Comparison of ENCODE assay signal across 8 mouse cellular contexts in genomic region chr11:117081165-117082064, GRCm38 (mm10). TPM values are rescaled to one million over a fixed set of nuclear protein-coding genes. Genes with fewer than 3 reads are reported as not detected.
DNase-seq lines count a peak whose midpoint lies in the region; ATAC-seq and TF ChIP-seq lines count a peak whose summit lies in the region.

No protein-coding gene starts in this region.

- in situ Hi-C loops in CH12.LX (cut with MboI; ENCODE audit: low pct_ligation_motif_present, low pct_unique_long_range_greater_than_20kb, low sequenced_read_pairs) = loop anchor here (5.0 kb wide), 1 partner anchor 36 kb away; the partner anchor contains the start of gene Sec14l1

- 36% methylated on average over 16 of the region's 16 CpGs for WGBS in forebrain, embryonic 11.5 days
- WGBS in heart, embryonic 15.5 days = 20% methylated on average over 16 of the region's 16 CpGs
- WGBS in liver, embryonic 14.5 days (ENCODE audit: insufficient replicate concordance) = 20% methylated on average over 16 of the region's 16 CpGs
- WGBS in stomach, embryonic 15.5 days = 27% methylated on average over 16 of the region's 16 CpGs

- dilution Hi-C loops in CH12.LX (cut with MboI; ENCODE audit: extremely low pct_ligation_motif_present, extremely low pct_unique_long_range_greater_than_20kb, low sequenced_read_pairs) = no loop called here

- no peak overlapping the region for H3K4me3 ChIP-seq in CH12.LX (replicated peaks in 1 of 3; ENCODE audit: low read depth in 2 of 3, low read length in 2 of 3, poor library complexity in 1 of 3)
- no peak overlapping the region for H3K4me3 ChIP-seq in forebrain, embryonic 11.5 days (ENCODE audit: low read depth, low read length)
- H3K4me3 ChIP-seq in heart, embryonic 15.5 days = no peak overlapping the region
- no peak overlapping the region for H3K4me3 ChIP-seq in liver, embryonic 14.5 days (ENCODE audit: insufficient read depth in 1 of 2, low read depth in 2 of 2, low read length in 2 of 2)
- no peak overlapping the region for H3K4me3 ChIP-seq in stomach, embryonic 15.5 days (replicated peaks)

- no peak; the same call in 1 of the 2 replicates for TF ChIP-seq POLR2A in CH12.LX (IDR thresholded peaks at IDR 0.05; ENCODE audit: low read depth, low read length)

- no peak for TF ChIP-seq EP300 in CH12.LX (IDR thresholded peaks at IDR 0.05; ENCODE audit: low read length)
- TF ChIP-seq EP300 in liver, embryonic 14.5 days (IDR thresholded peaks at IDR 0.05; ENCODE audit: low read depth) = peak; percentile 4; the same call in 1 of the 2 replicates

- no peaks in the 10 kb centered on the region for H3K27me3 ChIP-seq in CH12.LX (replicated peaks)
- H3K27me3 ChIP-seq in forebrain, embryonic 11.5 days (ENCODE audit: control insufficient read depth, insufficient read depth, low read length) = no peaks in the 10 kb centered on the region
- no peaks in the 10 kb centered on the region for H3K27me3 ChIP-seq in heart, embryonic 15.5 days
- H3K27me3 ChIP-seq in liver, embryonic 14.5 days (ENCODE audit: control insufficient read depth, insufficient read depth, low read length) = no peaks in the 10 kb centered on the region
- H3K27me3 ChIP-seq in stomach, embryonic 15.5 days (replicated peaks) = no peaks in the 10 kb centered on the region

- peaks cover 11 to 46% of the 10 kb centered on the region in 2 experiments for H3K4me1 ChIP-seq in CH12.LX (ENCODE audit: control insufficient read depth in 1 of 2, insufficient read depth in 2 of 2)
- H3K4me1 ChIP-seq in forebrain, embryonic 11.5 days (replicated peaks; ENCODE audit: control insufficient read depth, insufficient read depth, low read length) = peaks cover 8% of the 10 kb centered on the region
- peaks cover 50% of the 10 kb centered on the region for H3K4me1 ChIP-seq in heart, embryonic 15.5 days (replicated peaks)
- peaks cover 12 to 29% of the 10 kb centered on the region in 2 experiments for H3K4me1 ChIP-seq in liver, embryonic 14.5 days (replicated peaks; ENCODE audit: control insufficient read depth in 2 of 2, insufficient read depth in 2 of 2, low read length in 1 of 2)
- H3K4me1 ChIP-seq in stomach, embryonic 15.5 days = peaks cover 40% of the 10 kb centered on the region

- DNase-seq in CH12.LX (ENCODE audit: extremely low read depth) = peak; percentile 86
- DNase-seq in c-Kit-positive CD71-negative TER-119-negative erythroid progenitor cells, embryonic 14.5 days (ENCODE audit: low read depth) = peak; percentile 65
- DNase-seq in forebrain, embryonic 11.5 days (ENCODE audit: low spot score) = peak; percentile 77
- DNase-seq in kidney, postnatal 14 days = peak; percentile 89
- DNase-seq in liver, embryonic 14.5 days (ENCODE audit: low read depth in 3 of 3, low spot score in 3 of 3) = peak; percentile 54 to 62 (median 59)
- peak; percentile 76 for DNase-seq in neural tube, embryonic 10.5 days (ENCODE audit: extremely low spot score, low spot score)

- H3K79me2 ChIP-seq in CH12.LX (replicated peaks; ENCODE audit: control insufficient read depth, extremely low read depth, insufficient read depth, poor library complexity, severe bottlenecking) = peaks cover 26% of the 10 kb centered on the region

- ATAC-seq in forebrain, embryonic 11.5 days (replicated peaks; ENCODE audit: low FRiP score) = peak; percentile 55; the same call in 1 of the 2 replicates
- ATAC-seq in heart, embryonic 15.5 days (replicated peaks; ENCODE audit: insufficient number of reproducible peaks, insufficient read depth, low FRiP score, low read depth) = peak; percentile 85
- ATAC-seq in liver, embryonic 14.5 days (ENCODE audit: insufficient read depth) = peak; percentile 49
- peak; percentile 67 for ATAC-seq in stomach, embryonic 15.5 days (ENCODE audit: insufficient read depth, low FRiP score, low read depth)

- peak; percentile 91 to 96 for TF ChIP-seq CTCF in CH12.LX (conservative IDR thresholded peaks at IDR 0.05 in 1 of 2, IDR thresholded peaks at IDR 0.05 in 1 of 2; ENCODE audit: low read depth in 2 of 2, low read length in 2 of 2)
- TF ChIP-seq CTCF in liver, embryonic 14.5 days (IDR thresholded peaks at IDR 0.05; ENCODE audit: low read depth) = peak; percentile 92

- H3K9me3 ChIP-seq in CH12.LX (replicated peaks; ENCODE audit: low read length) = no peaks in the 10 kb centered on the region
- H3K9me3 ChIP-seq in forebrain, embryonic 11.5 days (ENCODE audit: control insufficient read depth, low read length) = no peaks in the 10 kb centered on the region
- no peaks in the 10 kb centered on the region for H3K9me3 ChIP-seq in heart, embryonic 15.5 days (replicated peaks)
- no peaks in the 10 kb centered on the region for H3K9me3 ChIP-seq in liver, embryonic 14.5 days (ENCODE audit: control insufficient read depth, low read length)
- H3K9me3 ChIP-seq in stomach, embryonic 15.5 days = no peaks in the 10 kb centered on the region

- no peak overlapping the region for H3K4me2 ChIP-seq in CH12.LX (ENCODE audit: insufficient read depth, low read depth, poor library complexity, severe bottlenecking)
- H3K4me2 ChIP-seq in forebrain, embryonic 11.5 days (ENCODE audit: low read depth, low read length, severe bottlenecking) = no peak overlapping the region
- peak overlapping the region; percentile 12; the same call in 1 of the 2 replicates for H3K4me2 ChIP-seq in heart, embryonic 15.5 days
- peak overlapping the region; percentile 1; the same call in 1 of the 2 replicates for H3K4me2 ChIP-seq in liver, embryonic 14.5 days (ENCODE audit: low read depth)
- H3K4me2 ChIP-seq in stomach, embryonic 15.5 days = peak overlapping the region; percentile 32

- H3K36me3 ChIP-seq in CH12.LX (replicated peaks in 1 of 2; ENCODE audit: control insufficient read depth in 1 of 2, insufficient read depth in 1 of 2, low read length in 1 of 2) = peaks cover 58 to 81% of the 10 kb centered on the region in 2 experiments
- H3K36me3 ChIP-seq in forebrain, embryonic 11.5 days (ENCODE audit: control insufficient read depth, insufficient read depth, low read length) = peaks cover 10% of the 10 kb centered on the region
- H3K36me3 ChIP-seq in heart, embryonic 15.5 days = peaks cover 28% of the 10 kb centered on the region
- H3K36me3 ChIP-seq in liver, embryonic 14.5 days (replicated peaks; ENCODE audit: control insufficient read depth, insufficient read depth, low read depth) = peaks cover 21% of the 10 kb centered on the region
- peaks cover 24% of the 10 kb centered on the region for H3K36me3 ChIP-seq in stomach, embryonic 15.5 days

- no peak overlapping the region for H3K27ac ChIP-seq in CH12.LX (ENCODE audit: insufficient read depth, low read depth)
- no peak overlapping the region for H3K27ac ChIP-seq in forebrain, embryonic 11.5 days (ENCODE audit: low read depth, low read length)
- H3K27ac ChIP-seq in heart, embryonic 15.5 days = peak overlapping the region; percentile 84
- no peak overlapping the region for H3K27ac ChIP-seq in liver, embryonic 14.5 days
- H3K27ac ChIP-seq in stomach, embryonic 15.5 days = peak overlapping the region; percentile 82

- H3K9ac ChIP-seq in CH12.LX (ENCODE audit: insufficient read depth, low read depth) = no peak overlapping the region
- H3K9ac ChIP-seq in forebrain, embryonic 11.5 days (ENCODE audit: low read length) = no peak overlapping the region
- H3K9ac ChIP-seq in heart, embryonic 15.5 days = no peak overlapping the region
- H3K9ac ChIP-seq in liver, embryonic 14.5 days (replicated peaks) = no peak overlapping the region
- no peak overlapping the region for H3K9ac ChIP-seq in stomach, embryonic 15.5 days

- TF ChIP-seq RAD21 in CH12.LX (IDR thresholded peaks at IDR 0.05; ENCODE audit: low read depth, low read length) = peak; percentile 82

TF ChIP-seq in CH12.LX, 34 proteins besides CTCF, POLR2A, EP300 and RAD21 (continues in another document):
- TF ChIP-seq MAZ (IDR thresholded peaks at IDR 0.05; ENCODE audit: low read depth, low read length) (0 out of 2 replicates have a peak, but pooled peaks have one; percentile 41), MYC (IDR thresholded peaks at IDR 0.05; ENCODE audit: low read depth, low read length) (no peak; the same call in 1 of the 2 replicates), PAX5 (IDR thresholded peaks at IDR 0.05; ENCODE audit: low read length) (no peak), SIN3A (IDR thresholded peaks at IDR 0.05; ENCODE audit: low read length) (no peak; the same call in 1 of the 2 replicates), USF2 (conservative IDR thresholded peaks at IDR 0.05; ENCODE audit: low read depth, low read length) (no peak), MEF2A (IDR thresholded peaks at IDR 0.05; ENCODE audit: borderline replicate concordance, low read depth, low read length) (0 out of 2 replicates have a peak, but pooled peaks have one; percentile 47), TBP (conservative IDR thresholded peaks at IDR 0.05; ENCODE audit: low read depth, low read length) (no peak), ZNF384 (IDR thresholded peaks at IDR 0.05; ENCODE audit: low read depth, low read length) (no peak), ZMIZ1 (IDR thresholded peaks at IDR 0.05; ENCODE audit: low read depth, low read length) (0 out of 2 replicates have a peak, but pooled peaks have one; percentile 13), UBTF (IDR thresholded peaks at IDR 0.05; ENCODE audit: low read depth, low read length) (no peak), E2F4 (IDR thresholded peaks at IDR 0.05; ENCODE audit: insufficient replicate concordance, low read depth, low read length) (no peak), ELF1 (IDR thresholded peaks at IDR 0.05; ENCODE audit: low read depth, low read length) (peak; percentile 41; the same call in 1 of the 2 replicates), MAX (IDR thresholded peaks at IDR 0.05; ENCODE audit: low read length) (peak; percentile 44; the same call in 1 of the 2 replicates), JUN (IDR thresholded peaks at IDR 0.05; ENCODE audit: insufficient read depth, low read depth, low read length) (no peak), CHD2 (IDR thresholded peaks at IDR 0.05; ENCODE audit: low read length) (no peak), ZKSCAN1 (IDR thresholded peaks at IDR 0.05; ENCODE audit: borderline replicate concordance, low read depth, low read length) (no peak), BHLHE40 (IDR thresholded peaks at IDR 0.05; ENCODE audit: low read depth, low read length) (0 out of 2 replicates have a peak, but pooled peaks have one; percentile 4), CHD1 (IDR thresholded peaks at IDR 0.05; ENCODE audit: low read depth, low read length) (no peak)

RNA-seq across cellular contexts. Expression of gene Sec14l1, which starts 33.6 kb away (rescaled TPM):
- total RNA-seq in CH12.LX (2012; rRNA removed) (17.9 and 28.2 TPM in 2 replicates), CH12.LX (2014; rRNA removed) (17.5 and 18.5 TPM in 2 replicates)
- polyA plus RNA-seq in CH12.LX (2012; ENCODE audit: insufficient read length, low read depth) = 20.6 and 21.5 TPM in 2 replicates
- 36.8 and 40.6 TPM in 2 replicates for polyA plus RNA-seq in forebrain, embryonic 11.5 days (2014; fragmentation: Nextera tagmentation; extraction: Ambion mirVana)
- 42.1 and 48.8 TPM in 2 replicates for polyA plus RNA-seq in heart, embryonic 15.5 days (2015; fragmentation: Nextera tagmentation; extraction: Ambion mirVana)
- polyA plus RNA-seq in liver, embryonic 14.5 days (2012; rRNA removed) = 12.3 and 13.0 TPM in 2 replicates
- polyA plus RNA-seq in liver, embryonic 14.5 days (2014; fragmentation: Nextera tagmentation; extraction: Ambion mirVana) = 10.5 and 12.8 TPM in 2 replicates
- polyA plus RNA-seq in stomach, embryonic 15.5 days (2015; fragmentation: Nextera tagmentation; extraction: Ambion mirVana) = 48.0 and 49.5 TPM in 2 replicates

Comparison
In these comparisons a context has a peak if more than half of its experiments do, and no peak if none do; other contexts are left out.
1. H3K27ac ChIP-seq: peak in heart, embryonic 15.5 days (single experiment) and stomach, embryonic 15.5 days (single experiment); none in CH12.LX (single experiment), forebrain, embryonic 11.5 days (single experiment) and liver, embryonic 14.5 days (single experiment).
2. H3K4me2 ChIP-seq: peak in heart, embryonic 15.5 days (single experiment), liver, embryonic 14.5 days (single experiment) and stomach, embryonic 15.5 days (single experiment); none in CH12.LX (single experiment) and forebrain, embryonic 11.5 days (single experiment).
3. Peak in every context shown above with its lines, with median percentiles within 50 percentile points of each other: DNase-seq and ATAC-seq.